Mouse (Mus musculus): ENCODE data around the gene Slc6a17. TPM values are rescaled to one million over a fixed set of nuclear protein-coding genes. Genes with fewer than 3 reads are reported as not detected.
A peak's percentile ranks its signal among the peaks of the same experiment; 100 is the strongest.

Slc6a17 gene
- total RNA-seq (2021): 1 to 10 TPM; 2.1 to 2.8 TPM
- polyA plus RNA-seq (2012; rRNA removed): 2.3 and 3.9 TPM in 2 replicates
- long read RNA-seq, partial matches to known transcripts: 0 of 1 reads
- long read RNA-seq, other reads (novel, unspliced or antisense): 1 of 1 reads

GRCm38 (mm10) chr3:107517631-107518108 lies at the start of gene Slc6a17:
TSS of gene Slc6a17 (minus strand) at chr3:107518018.
- WGBS: under 1% methylated on average over 68 of the region's 68 CpGs

GRCm38 (mm10) chr3:107565331-107565730 lies 47.5 kb upstream of the Slc6a17 start:
- 68% methylated on average over 3 of the region's 3 CpGs for WGBS
- no peaks in the 10 kb centered on the region for H3K36me3 ChIP-seq (ENCODE audit: control insufficient read depth, insufficient read depth, low read length)
- H3K9ac ChIP-seq (ENCODE audit: low read depth, low read length): no peak overlapping the region
- H3K79me2 ChIP-seq (replicated peaks; ENCODE audit: control insufficient read depth, insufficient read depth, low read length): no peaks in the 10 kb centered on the region
- intact Hi-C loops (cut with DNase I): no loop called here
- H3K4me3 ChIP-seq: no peak overlapping the region
- DNase-seq: no peak
- TF ChIP-seq POLR2A (IDR thresholded peaks at IDR 0.05; ENCODE audit: insufficient read depth, low read depth, low read length) (no peak), CTCF (IDR thresholded peaks at IDR 0.05) (no peak), EP300 (IDR thresholded peaks at IDR 0.05; ENCODE audit: insufficient read depth, low read depth, low read length) (no peak)
- H3K27me3 ChIP-seq (ENCODE audit: control insufficient read depth, insufficient read depth, low read length): no peaks in the 10 kb centered on the region
- no peak overlapping the region for H3K27ac ChIP-seq
- no peaks in the 10 kb centered on the region for H3K4me1 ChIP-seq (ENCODE audit: control insufficient read depth, insufficient read depth, low read length)

More at GRCm38 (mm10) chr3:107517631-107518108, at the start of gene Slc6a17:
- Histone ChIP-seq H3K4me1 (ENCODE audit: control insufficient read depth, insufficient read depth, low read length) (no peaks in the 10 kb centered on the region), H3K27ac (no peak within 1 kb of the TSS), H3K9ac (ENCODE audit: low read depth, low read length) (peak within 1 kb of the TSS; percentile 47), H3K36me3 (ENCODE audit: control insufficient read depth, insufficient read depth, low read length) (no peaks in the 10 kb centered on the region), H3K27me3 (ENCODE audit: control insufficient read depth, insufficient read depth, low read length) (peaks cover 7% of the 10 kb centered on the region; the same call in 1 of the 2 replicates), H3K79me2 (replicated peaks; ENCODE audit: control insufficient read depth, insufficient read depth, low read length) (no peaks in the 10 kb centered on the region), H3K4me3 (peak within 1 kb of the TSS; percentile 35)
- DNase-seq: peak; percentile 23 to 46
- TF ChIP-seq EP300 (IDR thresholded peaks at IDR 0.05; ENCODE audit: insufficient read depth, low read depth, low read length): no peak
- TF ChIP-seq CTCF (IDR thresholded peaks at IDR 0.05): peak; percentile 44; the same call in 1 of the 2 replicates
- no peak for TF ChIP-seq POLR2A (IDR thresholded peaks at IDR 0.05; ENCODE audit: insufficient read depth, low read depth, low read length)
- intact Hi-C loops (cut with DNase I): no loop called here

DNA sequence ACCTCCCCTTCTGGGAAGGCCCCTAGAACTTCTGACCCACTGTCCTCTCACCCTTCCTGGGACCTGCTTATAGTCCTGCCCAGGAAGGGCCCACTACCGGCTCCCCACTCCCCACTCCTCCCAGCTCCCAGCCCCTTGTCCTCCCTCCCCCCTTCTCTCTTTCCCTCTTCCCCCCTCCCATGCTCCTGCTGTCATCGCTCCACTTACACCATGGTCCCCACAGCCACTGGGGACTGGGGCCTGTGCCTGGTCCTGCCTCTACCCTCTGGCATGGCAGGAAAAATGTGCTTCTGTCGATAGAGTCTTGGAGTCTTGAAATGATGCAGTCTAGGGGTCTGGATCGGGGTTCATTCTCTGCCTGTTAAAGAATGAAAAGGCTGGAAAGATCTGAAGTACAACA lies 46.1 kb upstream of the Slc6a17 start:
- no peaks in the 10 kb centered on the region for H3K79me2 ChIP-seq (replicated peaks; ENCODE audit: control insufficient read depth, insufficient read depth, low read length)
- no peaks in the 10 kb centered on the region for H3K4me1 ChIP-seq (ENCODE audit: control insufficient read depth, insufficient read depth, low read length)
- no peak for DNase-seq
- no peak overlapping the region for H3K4me3 ChIP-seq
- no peak overlapping the region for H3K9ac ChIP-seq (ENCODE audit: low read depth, low read length)
- H3K36me3 ChIP-seq (ENCODE audit: control insufficient read depth, insufficient read depth, low read length): no peaks in the 10 kb centered on the region
- no peak overlapping the region for H3K27ac ChIP-seq
- 45% methylated on average over 4 of the region's 4 CpGs for WGBS
- intact Hi-C loops (cut with DNase I): no loop called here
- no peaks in the 10 kb centered on the region for H3K27me3 ChIP-seq (ENCODE audit: control insufficient read depth, insufficient read depth, low read length)
- TF ChIP-seq EP300 (IDR thresholded peaks at IDR 0.05; ENCODE audit: insufficient read depth, low read depth, low read length) (no peak), CTCF (IDR thresholded peaks at IDR 0.05) (no peak), POLR2A (IDR thresholded peaks at IDR 0.05; ENCODE audit: insufficient read depth, low read depth, low read length) (no peak)

DNA sequence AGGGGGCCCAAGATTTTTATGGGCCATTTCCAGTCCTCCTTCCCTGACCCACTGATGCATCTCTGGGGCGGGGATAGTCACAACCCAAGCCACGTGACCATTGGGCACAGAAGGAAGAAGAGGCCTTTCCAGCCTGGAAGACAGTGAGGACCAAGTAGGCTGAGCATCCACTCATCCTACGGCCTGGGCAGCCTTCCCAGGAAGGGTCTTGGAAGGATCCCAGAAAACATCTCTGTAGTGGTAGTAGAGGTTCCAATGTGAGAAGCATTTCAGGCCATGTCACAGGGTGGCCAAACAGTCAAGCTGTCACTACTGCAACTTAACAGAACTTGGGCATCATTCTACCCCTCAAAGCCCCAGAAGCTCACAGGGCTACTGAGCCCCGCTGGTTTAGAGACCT lies 44.8 kb upstream of the Slc6a17 start:
- H3K9ac ChIP-seq (ENCODE audit: low read depth, low read length): no peak overlapping the region
- H3K4me1 ChIP-seq (ENCODE audit: control insufficient read depth, insufficient read depth, low read length): no peaks in the 10 kb centered on the region
- intact Hi-C loops (cut with DNase I): no loop called here
- no peak for DNase-seq
- WGBS: 69% methylated on average over 4 of the region's 4 CpGs
- no peak overlapping the region for H3K27ac ChIP-seq
- TF ChIP-seq POLR2A (IDR thresholded peaks at IDR 0.05; ENCODE audit: insufficient read depth, low read depth, low read length) (no peak), CTCF (IDR thresholded peaks at IDR 0.05) (no peak), EP300 (IDR thresholded peaks at IDR 0.05; ENCODE audit: insufficient read depth, low read depth, low read length) (no peak)
- H3K79me2 ChIP-seq (replicated peaks; ENCODE audit: control insufficient read depth, insufficient read depth, low read length): no peaks in the 10 kb centered on the region
- no peaks in the 10 kb centered on the region for H3K27me3 ChIP-seq (ENCODE audit: control insufficient read depth, insufficient read depth, low read length)
- no peaks in the 10 kb centered on the region for H3K36me3 ChIP-seq (ENCODE audit: control insufficient read depth, insufficient read depth, low read length)
- H3K4me3 ChIP-seq: no peak overlapping the region

- no peaks in the 10 kb centered on the region for H3K27me3 ChIP-seq (ENCODE audit: control insufficient read depth, insufficient read depth, low read length)
- DNase-seq: no peak
- no peaks in the 10 kb centered on the region for H3K79me2 ChIP-seq (replicated peaks; ENCODE audit: control insufficient read depth, insufficient read depth, low read length)
- no peak overlapping the region for H3K4me3 ChIP-seq
- H3K9ac ChIP-seq (ENCODE audit: low read depth, low read length): no peak overlapping the region
- no peaks in the 10 kb centered on the region for H3K36me3 ChIP-seq (ENCODE audit: control insufficient read depth, insufficient read depth, low read length)
- no peak overlapping the region for H3K27ac ChIP-seq
- no peaks in the 10 kb centered on the region for H3K4me1 ChIP-seq (ENCODE audit: control insufficient read depth, insufficient read depth, low read length)
- WGBS: 89% methylated on average over 2 of the region's 2 CpGs
- intact Hi-C loops (cut with DNase I): no loop called here
- TF ChIP-seq CTCF (IDR thresholded peaks at IDR 0.05) (no peak), POLR2A (IDR thresholded peaks at IDR 0.05; ENCODE audit: insufficient read depth, low read depth, low read length) (no peak), EP300 (IDR thresholded peaks at IDR 0.05; ENCODE audit: insufficient read depth, low read depth, low read length) (no peak)
Measured at GRCm38 (mm10) chr3:107562104-107562503, 44.3 kb upstream of the Slc6a17 start.

- intact Hi-C loops (cut with DNase I): loop anchor here (1.0 to 5.0 kb wide), 3 partner anchors 20 to 77 kb away; no protein-coding TSS in a partner anchor
- H3K4me3 ChIP-seq: no peak overlapping the region
- no peaks in the 10 kb centered on the region for H3K36me3 ChIP-seq (ENCODE audit: control insufficient read depth, insufficient read depth, low read length)
- 6% methylated on average over 3 of the region's 3 CpGs for WGBS
- TF ChIP-seq EP300 (IDR thresholded peaks at IDR 0.05; ENCODE audit: insufficient read depth, low read depth, low read length) (peak; percentile 83; the same call in 1 of the 2 replicates), CTCF (IDR thresholded peaks at IDR 0.05) (peak; percentile 94), POLR2A (IDR thresholded peaks at IDR 0.05; ENCODE audit: insufficient read depth, low read depth, low read length) (no peak)
- no peak overlapping the region; the same call in 1 of the 2 replicates for H3K27ac ChIP-seq
- no peak overlapping the region for H3K9ac ChIP-seq (ENCODE audit: low read depth, low read length)
- peak; percentile 71 to 75 for DNase-seq
- no peaks in the 10 kb centered on the region for H3K4me1 ChIP-seq (ENCODE audit: control insufficient read depth, insufficient read depth, low read length)
- no peaks in the 10 kb centered on the region for H3K79me2 ChIP-seq (replicated peaks; ENCODE audit: control insufficient read depth, insufficient read depth, low read length)
- no peaks in the 10 kb centered on the region for H3K27me3 ChIP-seq (ENCODE audit: control insufficient read depth, insufficient read depth, low read length)
Measured at GRCm38 (mm10) chr3:107559183-107559582, 41.4 kb upstream of the Slc6a17 start.

All from heart, adult 2 months (tissue).